Mouse (Mus musculus): Measurements from ENCODE around the gene C1qtnf3.

GRCm38 (mm10) chr15:10933930-10934329 is 18.2 kb upstream of the C1qtnf3 start:
- no peak for TF ChIP-seq EP300 (IDR thresholded peaks at IDR 0.05; ENCODE audit: low read depth)
- TF ChIP-seq CTCF (IDR thresholded peaks at IDR 0.05; ENCODE audit: low read depth) = no peak
